Mouse (Mus musculus): ENCODE measurements around the gene Gm49673.
"Not testable (repeated sequence)": the region's sequence is repeated elsewhere in the genome, so short reads cannot be mapped to it uniquely, and the experiment has no call there.

Gm49673 gene

GRCm38 (mm10) chr17:8158627-8159026 lies 11.0 kb upstream of the Gm49673 start:
- H3K36me3 ChIP-seq (ENCODE audit: control insufficient read depth, insufficient read depth, low read length, poor library complexity, severe bottlenecking); H3K27me3 ChIP-seq (ENCODE audit: control insufficient read depth, insufficient read depth, low read length, poor library complexity, severe bottlenecking); DNase-seq (ENCODE audit: low read depth, low spot score): not testable (repeated sequence)

- not testable (repeated sequence) for H3K36me3 ChIP-seq (ENCODE audit: control insufficient read depth, insufficient read depth, low read length, poor library complexity, severe bottlenecking); DNase-seq (ENCODE audit: low read depth, low spot score); H3K27me3 ChIP-seq (ENCODE audit: control insufficient read depth, insufficient read depth, low read length, poor library complexity, severe bottlenecking)
These were observed 8.4 kb upstream of the Gm49673 start for GRCm38 (mm10) chr17:8155982-8156381.

- not testable (repeated sequence) for DNase-seq (ENCODE audit: low read depth, low spot score); H3K27me3 ChIP-seq (ENCODE audit: control insufficient read depth, insufficient read depth, low read length, poor library complexity, severe bottlenecking); H3K36me3 ChIP-seq (ENCODE audit: control insufficient read depth, insufficient read depth, low read length, poor library complexity, severe bottlenecking)
These were observed 7.4 kb upstream of the Gm49673 start for GRCm38 (mm10) chr17:8155010-8155409.

GRCm38 (mm10) chr17:8146931-8147330 lies 657 bp downstream of the Gm49673 start:
- DNase-seq (ENCODE audit: low read depth, low spot score); H3K36me3 ChIP-seq (ENCODE audit: control insufficient read depth, insufficient read depth, low read length, poor library complexity, severe bottlenecking); H3K27me3 ChIP-seq (ENCODE audit: control insufficient read depth, insufficient read depth, low read length, poor library complexity, severe bottlenecking): not testable (repeated sequence)

- DNase-seq (ENCODE audit: low read depth, low spot score) = peak; percentile 15
- H3K27me3 ChIP-seq (ENCODE audit: control insufficient read depth, insufficient read depth, low read length, poor library complexity, severe bottlenecking); H3K36me3 ChIP-seq (ENCODE audit: control insufficient read depth, insufficient read depth, low read length, poor library complexity, severe bottlenecking): not testable (repeated sequence)
These were observed 3.5 kb downstream of the Gm49673 start for GRCm38 (mm10) chr17:8143802-8144673.

GRCm38 (mm10) chr17:8140210-8140609 lies 7.4 kb downstream of the Gm49673 start:
- H3K27me3 ChIP-seq (ENCODE audit: control insufficient read depth, insufficient read depth, low read length, poor library complexity, severe bottlenecking); DNase-seq (ENCODE audit: low read depth, low spot score); H3K36me3 ChIP-seq (ENCODE audit: control insufficient read depth, insufficient read depth, low read length, poor library complexity, severe bottlenecking): not testable (repeated sequence)

- not testable (repeated sequence) for DNase-seq (ENCODE audit: low read depth, low spot score); H3K27me3 ChIP-seq (ENCODE audit: control insufficient read depth, insufficient read depth, low read length, poor library complexity, severe bottlenecking); H3K36me3 ChIP-seq (ENCODE audit: control insufficient read depth, insufficient read depth, low read length, poor library complexity, severe bottlenecking)
These were observed 9.5 kb downstream of the Gm49673 start for GRCm38 (mm10) chr17:8138116-8138515.

- not testable (repeated sequence) for H3K36me3 ChIP-seq (ENCODE audit: control insufficient read depth, insufficient read depth, low read length, poor library complexity, severe bottlenecking); DNase-seq (ENCODE audit: low read depth, low spot score)
These were observed 16.7 kb downstream of the Gm49673 start for GRCm38 (mm10) chr17:8130849-8131248.

GRCm38 (mm10) chr17:8129578-8129977 lies 18.0 kb downstream of the Gm49673 start:
- H3K36me3 ChIP-seq (ENCODE audit: control insufficient read depth, insufficient read depth, low read length, poor library complexity, severe bottlenecking); DNase-seq (ENCODE audit: low read depth, low spot score); H3K27me3 ChIP-seq (ENCODE audit: control insufficient read depth, insufficient read depth, low read length, poor library complexity, severe bottlenecking): not testable (repeated sequence)

More at GRCm38 (mm10) chr17:8130849-8131248, 16.7 kb downstream of the Gm49673 start:
- not testable (repeated sequence) for H3K27me3 ChIP-seq (ENCODE audit: control insufficient read depth, insufficient read depth, low read length, poor library complexity, severe bottlenecking)

- not testable (repeated sequence) for DNase-seq (ENCODE audit: low read depth, low spot score)
These were observed 19.1 kb downstream of the Gm49673 start for GRCm38 (mm10) chr17:8128326-8128993.

GRCm38 (mm10) chr17:8124586-8124985 lies 23.0 kb downstream of the Gm49673 start:
- not testable (repeated sequence) for H3K36me3 ChIP-seq (ENCODE audit: control insufficient read depth, insufficient read depth, low read length, poor library complexity, severe bottlenecking); DNase-seq (ENCODE audit: low read depth, low spot score); H3K27me3 ChIP-seq (ENCODE audit: control insufficient read depth, insufficient read depth, low read length, poor library complexity, severe bottlenecking)

More at GRCm38 (mm10) chr17:8128326-8128993, 19.1 kb downstream of the Gm49673 start:
- H3K27me3 ChIP-seq (ENCODE audit: control insufficient read depth, insufficient read depth, low read length, poor library complexity, severe bottlenecking); H3K36me3 ChIP-seq (ENCODE audit: control insufficient read depth, insufficient read depth, low read length, poor library complexity, severe bottlenecking): not testable (repeated sequence)

- not testable (repeated sequence) for H3K36me3 ChIP-seq (ENCODE audit: control insufficient read depth, insufficient read depth, low read length, poor library complexity, severe bottlenecking); DNase-seq (ENCODE audit: low read depth, low spot score); H3K27me3 ChIP-seq (ENCODE audit: control insufficient read depth, insufficient read depth, low read length, poor library complexity, severe bottlenecking)
These were observed 24.6 kb downstream of the Gm49673 start for GRCm38 (mm10) chr17:8122974-8123373.

- H3K36me3 ChIP-seq (ENCODE audit: control insufficient read depth, insufficient read depth, low read length, poor library complexity, severe bottlenecking); H3K27me3 ChIP-seq (ENCODE audit: control insufficient read depth, insufficient read depth, low read length, poor library complexity, severe bottlenecking); DNase-seq (ENCODE audit: low read depth, low spot score): not testable (repeated sequence)
These were observed 30.7 kb downstream of the Gm49673 start for GRCm38 (mm10) chr17:8116928-8117327.

GRCm38 (mm10) chr17:8116378-8116777 lies 31.2 kb downstream of the Gm49673 start:
- H3K36me3 ChIP-seq (ENCODE audit: control insufficient read depth, insufficient read depth, low read length, poor library complexity, severe bottlenecking); H3K27me3 ChIP-seq (ENCODE audit: control insufficient read depth, insufficient read depth, low read length, poor library complexity, severe bottlenecking): not testable (repeated sequence)
- peak; percentile 3 for DNase-seq (ENCODE audit: low read depth, low spot score)

- DNase-seq (ENCODE audit: low read depth, low spot score); H3K36me3 ChIP-seq (ENCODE audit: control insufficient read depth, insufficient read depth, low read length, poor library complexity, severe bottlenecking); H3K27me3 ChIP-seq (ENCODE audit: control insufficient read depth, insufficient read depth, low read length, poor library complexity, severe bottlenecking): not testable (repeated sequence)
These were observed 35.4 kb downstream of the Gm49673 start for GRCm38 (mm10) chr17:8112199-8112598.

Data from splenic B cell, adult 2 months (primary cell).